Mouse (Mus musculus) cerebellum, adult 9-11 months (tissue): ENCODE results near the gene Smarce1.

ENCODE experiments used
- DNase-seq: peaks from one replicate; pipeline ENCODE4 v3.0.0; 2022

Smarce1 gene

DNA sequence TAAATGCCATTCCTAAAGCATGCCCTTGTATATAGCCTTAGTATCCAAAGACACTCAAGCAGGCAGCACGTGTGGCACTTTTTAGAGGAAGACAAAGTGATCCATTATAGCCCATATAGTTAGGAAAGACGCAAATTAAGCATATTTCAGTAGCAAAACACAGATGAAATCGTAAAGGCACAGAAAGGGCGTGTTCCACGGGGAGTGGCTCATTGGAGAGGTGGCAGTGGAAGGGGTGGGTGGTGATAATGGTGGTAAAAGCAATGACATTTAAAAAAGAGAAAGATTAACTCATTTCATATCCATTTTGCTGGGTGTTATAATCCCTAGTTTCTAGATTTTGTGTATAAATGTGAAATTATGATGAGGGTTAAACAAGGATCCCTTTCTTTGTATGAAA lies 4.5 kb downstream of the Smarce1 start:
- no peak for DNase-seq

DNA sequence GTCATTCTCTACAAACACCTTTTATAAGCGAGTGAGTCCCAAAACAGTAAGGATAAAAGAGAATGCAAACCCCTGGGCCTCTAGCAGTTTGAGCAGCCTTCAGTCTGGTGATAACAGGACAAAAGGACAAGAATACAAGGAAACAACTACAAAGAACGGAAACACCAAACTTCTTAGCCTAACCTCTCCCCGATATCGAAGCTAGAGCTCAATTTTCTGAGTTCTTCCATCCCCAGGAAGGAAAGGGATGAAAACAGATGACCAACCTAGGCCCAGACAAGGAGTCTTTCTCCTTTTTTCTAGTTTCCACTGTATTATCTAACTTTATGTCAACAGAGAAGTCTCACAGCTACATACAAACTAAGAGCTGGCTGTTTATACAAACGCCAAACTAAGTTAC lies 7.5 kb downstream of the Smarce1 start:
- no peak for DNase-seq

DNA sequence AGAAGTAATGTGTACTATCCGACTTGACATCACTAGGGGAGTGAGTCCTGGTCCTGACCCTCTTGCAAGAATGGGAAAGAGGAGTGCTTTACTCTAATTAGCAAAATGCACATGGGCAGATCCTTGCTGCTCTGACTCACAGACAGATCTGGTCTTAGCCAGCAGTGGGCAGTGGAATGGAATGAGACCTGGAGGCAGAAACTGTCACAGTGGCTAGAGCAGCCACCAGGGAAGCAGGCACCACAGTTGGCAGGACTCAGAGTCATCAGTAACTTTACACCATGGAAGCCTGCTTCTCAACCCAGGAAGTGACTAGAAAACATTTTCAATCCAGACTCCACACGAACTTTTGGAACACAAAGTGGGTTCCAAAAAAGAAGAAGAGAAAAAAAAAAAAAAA lies 9.0 kb downstream of the Smarce1 start:
- no peak for DNase-seq

DNA sequence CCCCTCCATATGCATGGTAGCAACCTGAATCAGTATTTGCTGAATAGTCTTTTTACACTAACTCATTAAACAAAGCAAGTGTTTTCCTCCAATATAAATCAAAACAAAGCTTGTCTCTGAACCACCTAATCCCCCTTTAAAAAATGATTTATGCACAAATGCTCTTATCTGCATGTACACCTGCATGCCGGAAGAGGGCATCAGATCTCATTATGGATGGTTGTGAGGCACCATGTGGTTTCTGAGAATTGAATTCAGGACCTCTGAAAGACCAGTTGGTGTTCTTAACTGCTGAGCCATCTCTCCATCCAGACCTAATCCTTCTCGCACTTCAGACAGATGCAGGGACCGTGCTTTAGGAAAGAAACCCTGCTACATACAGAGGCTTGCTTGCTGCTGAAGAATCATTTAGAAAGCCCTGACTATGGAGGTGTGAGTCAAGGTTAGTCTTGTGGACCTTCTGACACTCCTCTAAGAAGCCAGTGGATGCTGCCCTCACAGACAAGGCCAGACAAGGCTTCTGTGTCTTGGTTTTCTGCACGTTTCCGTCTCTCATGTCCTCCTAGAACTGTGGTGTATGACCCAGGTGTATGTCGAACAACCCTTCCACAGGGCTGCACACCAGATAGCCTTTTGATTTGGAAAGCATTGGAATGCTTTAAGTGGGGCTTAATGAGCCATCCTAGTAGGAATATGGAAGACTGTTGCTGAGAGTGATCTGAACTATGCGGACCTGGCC lies 13.4 kb downstream of the Smarce1 start:
- no peak for DNase-seq

DNA sequence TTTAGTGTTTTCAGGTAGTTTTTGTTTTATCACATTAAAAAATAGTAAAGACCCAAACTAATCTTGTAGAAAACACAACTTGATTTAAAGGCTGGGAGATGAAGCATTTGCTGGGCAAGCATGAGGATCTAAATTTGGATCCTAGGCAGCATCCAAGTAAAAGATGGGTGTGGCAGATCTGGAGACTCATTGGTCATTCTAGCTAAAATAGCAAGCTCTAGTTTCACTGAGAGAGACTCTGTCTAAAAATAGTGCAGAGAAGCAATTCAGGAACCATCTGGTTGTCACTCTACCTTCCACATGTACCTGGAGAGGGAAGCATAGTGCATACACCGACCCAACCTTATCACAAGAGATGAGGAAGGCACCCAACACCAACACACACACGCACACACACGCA lies 14.6 kb downstream of the Smarce1 start:
- DNase-seq, result no peak

DNA sequence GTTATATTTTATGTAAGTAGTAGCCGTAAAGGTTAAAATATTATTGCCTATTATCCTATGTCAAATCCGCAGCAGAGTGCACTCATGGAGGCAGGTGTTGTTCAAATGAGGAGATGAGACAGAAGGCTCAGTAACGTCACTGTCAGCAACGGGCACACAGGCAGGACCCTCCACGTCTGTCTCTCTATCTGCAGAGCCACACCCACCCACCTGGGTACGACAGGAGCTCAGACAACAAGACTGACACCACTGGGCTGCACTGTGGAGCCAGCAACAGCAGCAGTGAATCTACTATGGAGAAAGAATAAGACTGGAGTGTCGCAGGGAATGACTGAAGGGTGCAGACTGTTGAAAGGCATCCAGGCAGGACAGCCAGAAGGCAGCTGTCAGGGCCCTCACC lies 18.1 kb downstream of the Smarce1 start:
- DNase-seq, result no peak

DNA sequence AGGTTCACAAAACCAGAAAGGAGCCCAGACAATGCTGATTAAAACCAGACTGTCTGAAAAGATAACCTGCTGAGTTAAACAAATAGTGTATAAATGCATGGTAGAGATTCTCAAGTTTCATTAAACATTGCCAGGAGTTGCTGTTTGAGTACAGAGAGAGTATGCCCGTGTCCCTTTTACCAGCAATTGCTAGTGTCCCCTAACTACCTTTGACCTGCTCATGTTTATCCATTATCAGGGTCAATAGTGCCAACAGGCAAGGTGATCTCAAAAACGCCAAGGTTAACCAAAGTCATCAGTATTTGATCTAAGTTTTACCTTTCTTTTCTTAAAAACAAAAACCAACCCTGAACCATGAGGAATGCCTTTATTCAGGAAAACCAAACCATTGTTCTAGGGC lies 18.9 kb downstream of the Smarce1 start:
- DNase-seq, result no peak

DNA sequence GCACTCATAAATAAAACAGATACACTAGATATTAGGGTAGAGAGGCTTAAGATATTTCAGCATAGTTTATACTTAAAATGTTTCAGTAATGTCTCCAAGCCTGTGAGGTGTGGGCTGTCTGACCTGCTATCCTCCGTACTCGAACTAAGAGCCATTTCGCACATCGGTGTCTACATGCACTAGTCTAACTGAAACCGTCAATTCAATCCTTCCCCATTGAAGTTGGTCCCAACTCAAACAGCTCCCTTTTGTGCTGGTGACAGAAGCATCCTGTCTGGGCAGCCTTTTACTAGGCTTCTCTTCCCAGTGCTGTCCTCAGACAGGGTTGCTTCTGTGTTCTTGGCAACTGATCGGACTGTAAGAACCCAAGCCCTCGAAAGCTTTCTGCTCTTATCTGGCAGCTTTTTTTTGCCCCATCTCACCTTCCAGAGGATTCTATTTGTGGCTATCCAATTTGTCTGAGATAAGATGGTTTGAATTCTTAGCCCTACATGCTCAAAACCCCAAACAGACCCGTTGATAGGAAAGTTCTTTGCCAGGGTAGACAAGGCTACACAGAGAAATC lies 22.6 kb downstream of the Smarce1 start:
- no peak for DNase-seq

DNA sequence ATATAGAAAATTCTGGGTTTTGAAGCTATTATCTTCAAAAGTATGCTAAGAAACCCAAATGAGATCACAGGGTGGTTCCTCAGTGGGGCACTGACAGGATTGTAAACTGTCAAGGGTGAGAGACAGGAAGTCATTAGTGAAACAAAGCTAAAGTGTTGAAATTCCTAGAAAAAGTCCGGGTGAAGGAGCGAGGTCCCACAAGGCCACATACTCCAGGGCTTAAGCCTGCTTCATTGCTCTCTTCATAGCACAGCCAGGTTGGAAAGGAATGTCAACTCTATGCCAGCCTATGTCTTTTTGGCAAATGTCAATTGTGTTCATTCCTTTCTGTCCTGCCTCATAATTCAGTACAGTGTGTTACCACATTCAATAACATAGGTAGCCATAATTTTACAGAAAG lies 23.4 kb downstream of the Smarce1 start:
- DNase-seq, result no peak

DNA sequence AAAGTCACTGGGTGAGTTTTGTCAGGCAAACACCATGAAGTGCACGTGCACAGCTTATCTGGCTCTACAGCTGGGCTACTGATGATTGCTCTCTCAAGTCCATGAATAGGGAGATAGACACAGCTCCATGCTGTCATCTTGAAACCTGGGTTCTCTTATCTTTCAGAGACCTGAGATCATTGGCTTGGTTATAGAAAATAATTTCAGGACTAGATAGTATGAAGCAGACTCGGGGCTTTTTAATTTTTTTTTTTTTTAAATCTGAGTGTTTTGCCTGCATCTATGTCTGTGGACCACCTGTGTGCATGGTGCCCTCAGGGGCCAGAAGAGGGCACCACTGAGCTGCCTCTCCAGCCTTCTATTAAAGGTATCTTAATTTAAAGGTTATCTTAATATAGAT lies 23.9 kb downstream of the Smarce1 start:
- DNase-seq, result no peak

DNA sequence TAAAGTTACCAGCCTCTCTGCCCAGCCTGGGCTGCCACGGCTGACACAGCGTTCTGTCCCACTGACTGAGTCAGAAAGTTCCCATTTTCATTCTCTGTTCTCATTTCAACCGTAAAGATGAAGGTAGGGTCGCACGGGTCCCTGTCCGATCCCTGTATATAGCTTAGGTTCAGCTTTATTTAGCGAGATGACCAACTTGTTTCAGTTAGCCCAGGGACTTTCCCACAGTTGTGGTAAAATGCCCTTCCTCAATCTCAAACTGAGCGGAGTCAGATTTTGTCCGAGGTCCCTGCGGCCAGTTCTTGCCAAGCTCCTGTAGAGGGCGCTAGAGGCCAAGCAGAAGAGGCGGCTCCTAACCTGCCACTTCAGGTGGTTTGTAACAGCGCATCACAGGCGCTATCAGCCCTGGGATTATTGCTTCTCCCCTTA lies 41.6 kb downstream of the Smarce1 start:
- peak; percentile 49 for DNase-seq

DNA sequence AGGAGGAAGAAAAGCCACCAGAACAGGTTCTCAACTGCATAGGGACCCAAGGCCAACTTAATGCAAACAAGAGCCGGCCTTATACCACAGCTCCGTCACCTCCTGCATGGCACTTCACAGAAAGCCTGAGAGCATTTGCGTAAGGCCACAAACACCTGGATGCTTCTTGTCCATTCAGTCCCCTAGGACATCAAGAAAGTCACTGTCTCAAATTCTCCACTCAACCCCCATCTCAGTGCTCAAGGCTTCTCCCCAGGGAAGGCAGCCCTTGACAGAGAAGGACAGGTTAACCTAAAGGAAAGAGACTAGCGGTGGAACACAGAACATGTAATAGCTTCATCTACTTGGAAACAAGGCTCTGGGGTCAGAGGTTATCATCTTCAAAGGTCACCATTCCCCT lies 43.5 kb downstream of the Smarce1 start:
- DNase-seq, result no peak

DNA sequence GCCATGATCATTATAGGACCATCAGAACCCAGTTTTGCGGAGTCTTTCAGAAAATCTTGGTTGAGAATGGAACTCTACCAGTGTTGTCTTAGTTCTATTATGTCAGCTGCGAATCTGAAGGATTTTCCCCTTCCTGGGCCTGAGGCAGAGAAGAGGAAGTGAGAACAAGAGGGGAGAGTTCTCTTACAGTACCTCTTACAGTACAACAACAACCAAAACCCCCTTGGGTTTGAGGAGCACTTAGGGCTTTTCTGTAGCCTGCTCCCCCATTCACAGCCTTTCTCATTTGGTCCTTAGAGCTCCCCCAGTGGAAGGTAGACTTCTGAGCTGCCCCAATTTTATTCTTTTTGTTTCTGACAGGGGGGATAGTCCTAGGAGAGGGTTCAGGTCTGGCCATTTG lies 44.0 kb downstream of the Smarce1 start:
- no peak for DNase-seq

DNA sequence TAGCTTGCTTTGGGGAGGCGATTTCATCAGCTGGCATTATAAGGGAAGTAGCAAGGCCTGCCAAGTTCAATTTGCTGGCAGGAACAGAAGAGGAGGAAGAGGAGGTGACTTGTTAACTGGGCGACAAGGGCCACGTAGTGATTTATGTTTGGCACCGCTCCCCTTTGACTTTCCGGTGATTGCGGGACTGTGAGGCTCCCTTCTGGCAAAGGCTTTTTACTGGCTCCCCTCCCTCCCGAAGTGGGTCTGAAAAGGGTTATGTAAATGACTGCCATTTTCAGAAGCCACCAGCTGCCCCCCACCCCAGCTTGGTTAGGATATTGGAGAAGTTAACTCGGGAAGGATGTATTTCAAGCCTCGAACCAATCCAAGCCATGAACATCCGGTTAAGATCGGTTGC lies 48.2 kb downstream of the Smarce1 start:
- no peak for DNase-seq

DNA sequence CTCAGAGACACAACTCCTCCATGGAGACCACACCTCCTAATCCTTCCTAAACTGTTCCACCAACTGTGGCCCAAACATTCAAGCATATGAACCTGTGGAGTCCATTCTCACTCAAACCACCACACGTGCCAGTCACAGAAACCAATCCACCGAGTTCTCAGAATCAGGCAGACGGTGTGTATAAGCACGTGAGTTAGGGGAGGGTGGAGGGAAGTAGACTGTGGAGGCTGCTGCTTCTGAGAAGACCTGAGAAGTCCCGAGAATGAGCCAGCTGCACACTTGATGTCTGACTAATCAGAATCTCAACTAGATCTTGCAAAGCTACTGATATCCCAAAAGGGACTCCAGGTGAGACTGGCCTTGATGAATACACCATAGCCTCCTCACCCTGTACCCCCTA lies 50.7 kb downstream of the Smarce1 start:
- no peak for DNase-seq

DNA sequence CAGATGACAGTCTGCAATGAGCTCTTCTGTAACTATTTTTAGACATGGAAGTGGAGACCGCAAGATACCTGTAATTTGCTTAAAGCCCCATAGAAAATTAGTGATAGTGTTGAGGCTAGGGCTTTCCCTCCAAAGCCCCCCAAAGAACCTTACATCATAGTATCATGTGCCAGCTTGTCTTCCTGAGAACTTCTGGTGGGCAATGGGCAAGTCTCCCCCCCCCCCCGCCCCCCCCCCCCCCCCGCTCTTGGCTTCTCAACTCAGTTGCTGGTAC lies 53.0 kb downstream of the Smarce1 start:
- DNase-seq, result no peak

DNA sequence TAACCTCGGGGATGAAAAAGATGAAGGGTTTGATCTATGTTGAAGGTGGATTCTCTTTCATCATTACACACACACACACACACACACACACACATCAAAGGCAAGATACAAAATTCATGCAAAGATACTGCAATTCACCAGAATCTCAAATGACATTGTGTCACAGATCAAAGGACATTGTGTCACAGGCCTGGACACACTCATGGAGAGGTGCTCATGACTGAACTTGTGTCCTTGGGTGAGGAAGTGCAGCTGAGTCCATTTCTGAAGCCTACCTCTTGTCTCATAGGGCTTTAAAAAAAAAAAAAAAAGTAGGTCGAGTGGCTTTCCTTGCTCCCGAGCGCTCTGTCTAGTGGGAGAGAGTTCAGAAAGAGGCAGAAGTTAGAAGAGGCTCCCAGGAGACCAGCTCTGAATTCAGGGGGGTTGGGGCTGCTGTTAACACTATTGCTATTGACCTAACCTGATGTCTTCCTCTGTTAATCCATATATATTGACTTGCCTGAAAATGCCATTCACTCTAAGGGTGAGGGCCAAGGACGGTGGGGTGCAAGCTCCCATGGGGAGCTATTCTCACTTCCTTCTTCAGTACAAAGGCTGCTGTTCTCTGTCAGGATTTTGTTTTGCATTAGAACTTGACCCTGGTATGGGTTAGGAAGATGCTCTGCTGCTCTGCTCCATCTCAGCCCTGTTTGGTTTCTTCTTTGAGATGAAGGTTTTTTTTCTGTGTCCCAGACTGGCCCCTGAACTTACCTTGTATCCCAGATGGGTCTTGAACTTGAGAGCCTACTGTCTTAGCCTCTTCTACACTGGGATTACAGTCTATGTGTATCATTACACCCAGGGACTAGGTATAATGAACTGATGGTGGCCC lies 53.5 kb downstream of the Smarce1 start:
- no peak for DNase-seq

DNA sequence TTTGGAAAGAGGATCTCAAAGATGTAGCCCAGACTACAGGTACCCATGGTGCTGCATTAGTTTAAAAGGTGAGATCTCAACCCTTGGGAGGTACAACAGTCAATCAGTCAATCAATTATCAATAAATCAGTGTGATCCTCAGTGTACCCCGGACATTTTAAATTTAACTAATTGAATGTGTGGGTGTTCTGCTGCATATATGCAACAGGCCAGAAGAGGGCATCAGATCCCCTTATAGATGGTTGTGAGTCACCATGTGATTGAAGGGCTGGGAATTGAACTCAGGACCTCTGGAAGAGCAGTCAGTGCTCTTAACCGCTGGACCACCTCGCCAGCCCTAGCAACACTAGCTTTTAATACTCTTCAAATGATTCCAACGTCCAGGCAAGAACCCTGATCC lies 58.8 kb downstream of the Smarce1 start:
- no peak for DNase-seq

DNA sequence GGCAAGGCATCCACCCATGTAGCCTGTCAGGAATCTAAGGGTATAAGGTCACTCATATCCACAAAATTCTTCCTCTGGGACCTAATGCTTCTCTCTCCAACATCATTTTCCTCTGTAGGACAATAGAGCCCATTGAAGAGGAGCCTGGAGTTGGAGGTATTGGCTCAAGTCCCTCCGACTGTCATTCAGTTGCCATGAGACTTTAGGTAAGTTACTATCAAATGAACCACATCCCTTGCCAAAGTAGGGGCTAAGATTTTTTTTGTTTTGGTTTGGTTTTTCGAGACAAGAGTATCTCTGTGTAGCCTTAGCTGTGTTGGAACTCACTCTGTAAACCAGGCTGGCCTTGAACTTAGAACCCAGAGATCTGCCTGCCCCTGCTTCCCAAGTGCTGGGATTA lies 59.4 kb downstream of the Smarce1 start:
- DNase-seq, result no peak

DNA sequence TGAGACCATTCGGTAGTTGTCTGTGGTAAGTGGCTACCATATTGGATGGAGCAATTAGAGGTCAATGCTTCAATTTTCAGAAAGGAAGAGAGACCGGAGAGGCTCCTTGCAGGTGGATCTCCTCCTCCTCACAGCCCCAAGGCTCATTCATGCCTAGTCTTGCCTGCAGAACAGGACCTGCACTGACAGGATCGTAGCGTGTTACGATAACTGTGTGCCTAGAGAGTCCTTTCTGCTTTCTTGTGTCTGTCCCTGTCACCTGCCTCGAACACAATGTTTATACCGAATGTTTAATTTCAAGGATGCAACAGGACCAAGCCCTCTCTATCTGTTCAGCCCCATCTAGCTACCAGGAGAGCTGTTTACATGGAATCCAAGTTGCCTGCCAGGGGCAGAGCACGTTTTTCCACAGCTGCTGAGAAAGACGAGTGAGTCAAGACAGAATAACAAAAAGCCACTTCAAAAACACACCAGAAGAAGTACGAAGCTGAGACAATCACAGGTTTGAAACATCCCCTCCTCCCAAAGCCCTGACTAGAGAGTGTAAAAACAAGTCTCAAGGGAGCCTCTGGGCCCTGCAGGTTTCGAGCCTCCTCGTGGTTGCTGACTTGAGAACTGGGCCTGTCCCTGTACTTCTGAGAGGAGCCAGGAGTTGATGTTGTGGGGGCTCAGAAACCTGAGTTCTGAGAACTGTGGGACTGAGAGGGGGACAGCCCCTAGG lies 60.1 kb downstream of the Smarce1 start:
- no peak for DNase-seq

DNA sequence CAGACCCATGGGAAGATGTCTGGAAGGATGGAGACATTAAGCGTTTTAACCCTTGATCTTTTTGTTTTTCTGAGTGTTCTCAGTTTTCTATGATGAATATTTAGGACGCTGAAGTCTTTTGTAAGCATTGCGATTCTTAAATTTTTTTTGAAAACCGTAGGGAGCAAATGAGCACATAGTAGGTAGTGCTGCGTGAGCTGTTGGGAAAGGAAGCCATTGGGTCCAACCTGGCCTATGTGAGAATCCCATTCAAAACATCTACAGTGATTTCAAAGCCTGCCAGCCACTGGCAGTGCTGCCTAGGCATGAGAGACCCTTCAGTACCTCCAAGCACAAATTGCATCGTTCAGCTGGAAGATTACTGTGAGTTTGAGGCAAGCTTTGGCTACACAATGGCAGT lies 60.8 kb downstream of the Smarce1 start:
- DNase-seq, result no peak

DNA sequence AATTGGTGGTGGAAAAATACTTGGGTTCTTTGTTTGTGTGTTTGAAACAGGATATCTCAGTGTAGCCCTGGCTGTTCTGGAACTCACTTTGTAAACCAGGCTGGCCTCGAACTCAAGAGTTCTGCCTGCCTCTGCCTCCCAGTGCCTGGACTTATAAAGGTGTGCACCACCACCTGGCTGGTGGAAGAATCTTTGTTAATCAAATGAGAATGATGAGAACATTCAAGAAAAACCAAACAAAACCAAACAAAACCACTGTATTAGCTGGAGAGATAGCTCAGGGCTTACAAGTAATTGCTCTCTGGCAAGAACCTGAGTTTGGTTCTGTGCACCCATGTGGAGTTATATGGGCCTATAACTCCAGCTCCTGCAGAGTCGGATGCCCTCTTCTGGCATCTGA lies 61.4 kb downstream of the Smarce1 start:
- no peak for DNase-seq

DNA sequence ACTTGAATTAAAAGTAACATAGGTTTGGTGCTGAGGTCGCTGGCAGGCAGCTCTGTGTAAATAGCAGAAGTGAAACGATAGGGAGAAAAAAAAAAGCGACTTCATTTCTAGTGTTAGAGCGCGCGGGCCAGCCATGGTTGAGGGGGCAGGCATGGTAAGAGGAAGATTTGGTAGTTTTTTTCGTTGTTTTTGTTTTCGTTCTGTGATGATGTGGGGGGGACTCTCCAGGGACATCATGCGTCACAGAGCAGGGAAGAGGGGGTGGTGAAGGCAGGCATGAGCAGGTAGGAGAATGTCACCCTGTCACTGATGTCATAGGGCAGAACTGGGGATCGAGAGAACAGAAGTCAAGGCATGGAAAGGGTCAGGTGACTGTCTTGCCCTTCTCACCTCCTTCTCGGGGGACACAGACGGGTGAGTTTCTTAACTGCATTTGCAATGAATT lies 62.8 kb downstream of the Smarce1 start:
- no peak for DNase-seq

DNA sequence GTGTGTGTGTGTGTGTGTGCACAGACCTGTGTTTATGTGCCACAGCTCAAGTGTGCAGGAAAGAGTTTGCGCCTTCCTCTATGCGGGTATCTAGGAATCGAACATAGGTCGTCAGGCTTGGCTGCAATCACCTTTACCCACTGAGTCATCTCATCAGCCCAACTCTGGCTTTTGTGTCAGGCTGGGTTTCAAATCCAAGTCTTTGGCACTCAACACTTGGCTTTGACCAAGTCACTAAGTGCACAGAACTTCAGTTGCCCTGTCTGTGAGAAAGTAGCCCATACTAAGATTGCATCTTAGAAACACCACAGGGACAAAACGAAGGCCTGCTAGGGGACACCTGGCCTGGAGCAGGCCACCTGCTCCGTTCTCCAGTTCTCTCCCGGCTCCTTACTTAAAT lies 63.2 kb downstream of the Smarce1 start:
- no peak for DNase-seq
